Mouse (Mus musculus): ENCODE data around the gene Dock9. TPM values are rescaled to one million over a fixed set of nuclear protein-coding genes. Genes with fewer than 3 reads are reported as not detected.

Dock9 gene
- total and polyA plus RNA-seq, 3 experiments, result 9.3 to 12.2 (median 10.3) TPM

GRCm38 (mm10) chr14:121605260-121605659 is 192.4 kb downstream of the Dock9 start:
- H3K4me1 ChIP-seq (ENCODE audit: control insufficient read depth in 1 of 2, insufficient read depth in 2 of 2), result peaks cover 0 to 34% of the 10 kb centered on the region in 2 experiments; a peak in 2 of 4 replicates
- H3K27ac ChIP-seq (ENCODE audit: insufficient read depth, low read depth), result no peak overlapping the region
- H3K4me3 ChIP-seq (replicated peaks in 1 of 3; ENCODE audit: low read depth in 2 of 3, low read length in 2 of 3, poor library complexity in 1 of 3), result no peak overlapping the region
- TF ChIP-seq IRF4 (IDR thresholded peaks at IDR 0.05; ENCODE audit: low read depth, low read length), result no peak
- no peak for TF ChIP-seq UBTF (IDR thresholded peaks at IDR 0.05; ENCODE audit: low read depth, low read length)
- TF ChIP-seq ZNF384 (IDR thresholded peaks at IDR 0.05; ENCODE audit: low read depth, low read length), result no peak
- in situ Hi-C loops (cut with MboI; ENCODE audit: low pct_ligation_motif_present, low pct_unique_long_range_greater_than_20kb, low sequenced_read_pairs), result loop anchor here (5.0 kb wide), 1 partner anchor 137 kb away; no protein-coding TSS in a partner anchor
- dilution Hi-C loops (cut with MboI; ENCODE audit: extremely low pct_ligation_motif_present, extremely low pct_unique_long_range_greater_than_20kb, low sequenced_read_pairs), result no loop called here
- peaks cover 11 to 57% of the 10 kb centered on the region in 2 experiments for H3K36me3 ChIP-seq (replicated peaks in 1 of 2; ENCODE audit: control insufficient read depth in 1 of 2, insufficient read depth in 1 of 2, low read length in 1 of 2)
- no peaks in the 10 kb centered on the region for H3K9me3 ChIP-seq (replicated peaks; ENCODE audit: low read length)
- H3K9ac ChIP-seq (ENCODE audit: insufficient read depth, low read depth), result no peak overlapping the region
- H3K79me2 ChIP-seq (replicated peaks; ENCODE audit: control insufficient read depth, extremely low read depth, insufficient read depth, poor library complexity, severe bottlenecking), result no peaks in the 10 kb centered on the region
- no peak for DNase-seq (ENCODE audit: extremely low read depth)
- no peaks in the 10 kb centered on the region for H3K27me3 ChIP-seq (replicated peaks)
- H3K4me2 ChIP-seq (ENCODE audit: insufficient read depth, low read depth, poor library complexity, severe bottlenecking), result no peak overlapping the region

GRCm38 (mm10) chr14:121604565-121604964 is 193.1 kb downstream of the Dock9 start:
- DNase-seq (ENCODE audit: extremely low read depth), result no peak
- TF ChIP-seq NELFE (IDR thresholded peaks at IDR 0.05; ENCODE audit: low read depth, low read length) (no peak), ZKSCAN1 (IDR thresholded peaks at IDR 0.05; ENCODE audit: borderline replicate concordance, low read depth, low read length) (no peak), TCF12 (IDR thresholded peaks at IDR 0.05; ENCODE audit: low read depth, low read length) (no peak), POLR2A (IDR thresholded peaks at IDR 0.05; ENCODE audit: low read depth, low read length) (no peak), USF2 (conservative IDR thresholded peaks at IDR 0.05; ENCODE audit: low read depth, low read length) (no peak), EP300 (IDR thresholded peaks at IDR 0.05; ENCODE audit: low read length) (no peak), CHD2 (IDR thresholded peaks at IDR 0.05; ENCODE audit: low read length) (no peak), HCFC1 (IDR thresholded peaks at IDR 0.05; ENCODE audit: low read depth, low read length) (no peak), PAX5 (IDR thresholded peaks at IDR 0.05; ENCODE audit: low read length) (no peak)
- Histone ChIP-seq H3K79me2 (replicated peaks; ENCODE audit: control insufficient read depth, extremely low read depth, insufficient read depth, poor library complexity, severe bottlenecking) (no peaks in the 10 kb centered on the region), H3K9me3 (replicated peaks; ENCODE audit: low read length) (peaks cover 2% of the 10 kb centered on the region), H3K4me3 (replicated peaks in 1 of 3; ENCODE audit: low read depth in 2 of 3, low read length in 2 of 3, poor library complexity in 1 of 3) (no peak overlapping the region), H3K4me1 (ENCODE audit: control insufficient read depth in 1 of 2, insufficient read depth in 2 of 2) (peaks cover 0 to 37% of the 10 kb centered on the region in 2 experiments; a peak in 2 of 4 replicates), H3K36me3 (replicated peaks in 1 of 2; ENCODE audit: control insufficient read depth in 1 of 2, insufficient read depth in 1 of 2, low read length in 1 of 2) (peaks cover 8 to 53% of the 10 kb centered on the region in 2 experiments), H3K27me3 (replicated peaks) (no peaks in the 10 kb centered on the region), H3K9ac (ENCODE audit: insufficient read depth, low read depth) (no peak overlapping the region), H3K27ac (ENCODE audit: insufficient read depth, low read depth) (no peak overlapping the region), H3K4me2 (ENCODE audit: insufficient read depth, low read depth, poor library complexity, severe bottlenecking) (no peak overlapping the region)
- dilution Hi-C loops (cut with MboI; ENCODE audit: extremely low pct_ligation_motif_present, extremely low pct_unique_long_range_greater_than_20kb, low sequenced_read_pairs) (no loop called here), in situ Hi-C loops (cut with MboI; ENCODE audit: low pct_ligation_motif_present, low pct_unique_long_range_greater_than_20kb, low sequenced_read_pairs) (no loop called here)

- peaks cover 11 to 55% of the 10 kb centered on the region in 2 experiments for H3K36me3 ChIP-seq (replicated peaks in 1 of 2; ENCODE audit: control insufficient read depth in 1 of 2, insufficient read depth in 1 of 2, low read length in 1 of 2)
- H3K4me1 ChIP-seq (ENCODE audit: control insufficient read depth in 1 of 2, insufficient read depth in 2 of 2), result peaks cover 2 to 55% of the 10 kb centered on the region in 2 experiments; a peak in 3 of 4 replicates
- DNase-seq (ENCODE audit: extremely low read depth), result no peak
- H3K27ac ChIP-seq (ENCODE audit: insufficient read depth, low read depth), result no peak overlapping the region
- peaks cover 2% of the 10 kb centered on the region for H3K9me3 ChIP-seq (replicated peaks; ENCODE audit: low read length)
- H3K4me2 ChIP-seq (ENCODE audit: insufficient read depth, low read depth, poor library complexity, severe bottlenecking), result no peak overlapping the region
- H3K9ac ChIP-seq (ENCODE audit: insufficient read depth, low read depth), result no peak overlapping the region
- H3K79me2 ChIP-seq (replicated peaks; ENCODE audit: control insufficient read depth, extremely low read depth, insufficient read depth, poor library complexity, severe bottlenecking), result no peaks in the 10 kb centered on the region
- no peak overlapping the region for H3K4me3 ChIP-seq (replicated peaks in 1 of 3; ENCODE audit: low read depth in 2 of 3, low read length in 2 of 3, poor library complexity in 1 of 3)
- no peaks in the 10 kb centered on the region for H3K27me3 ChIP-seq (replicated peaks)
- dilution Hi-C loops (cut with MboI; ENCODE audit: extremely low pct_ligation_motif_present, extremely low pct_unique_long_range_greater_than_20kb, low sequenced_read_pairs) (no loop called here), in situ Hi-C loops (cut with MboI; ENCODE audit: low pct_ligation_motif_present, low pct_unique_long_range_greater_than_20kb, low sequenced_read_pairs) (no loop called here)
- TF ChIP-seq POLR2A (IDR thresholded peaks at IDR 0.05; ENCODE audit: low read depth, low read length) (no peak), E2F4 (IDR thresholded peaks at IDR 0.05; ENCODE audit: insufficient replicate concordance, low read depth, low read length) (no peak), NELFE (IDR thresholded peaks at IDR 0.05; ENCODE audit: low read depth, low read length) (no peak), CHD2 (IDR thresholded peaks at IDR 0.05; ENCODE audit: low read length) (no peak), HCFC1 (IDR thresholded peaks at IDR 0.05; ENCODE audit: low read depth, low read length) (no peak), ZKSCAN1 (IDR thresholded peaks at IDR 0.05; ENCODE audit: borderline replicate concordance, low read depth, low read length) (no peak), UBTF (IDR thresholded peaks at IDR 0.05; ENCODE audit: low read depth, low read length) (no peak), USF1 (IDR thresholded peaks at IDR 0.05; ENCODE audit: low read depth, low read length) (no peak), CTCF (conservative IDR thresholded peaks at IDR 0.05 in 1 of 2, IDR thresholded peaks at IDR 0.05 in 1 of 2; ENCODE audit: low read depth in 2 of 2, low read length in 2 of 2) (no peak), MAX (IDR thresholded peaks at IDR 0.05; ENCODE audit: low read length) (no peak), PAX5 (IDR thresholded peaks at IDR 0.05; ENCODE audit: low read length) (no peak), JUN (IDR thresholded peaks at IDR 0.05; ENCODE audit: insufficient read depth, low read depth, low read length) (no peak), ZMIZ1 (IDR thresholded peaks at IDR 0.05; ENCODE audit: low read depth, low read length) (no peak), SMC3 (IDR thresholded peaks at IDR 0.05; ENCODE audit: low read depth, low read length) (no peak), MEF2A (IDR thresholded peaks at IDR 0.05; ENCODE audit: borderline replicate concordance, low read depth, low read length) (no peak), NRF1 (IDR thresholded peaks at IDR 0.05; ENCODE audit: low read depth, low read length) (no peak), RAD21 (IDR thresholded peaks at IDR 0.05; ENCODE audit: low read depth, low read length) (no peak), JUND (conservative IDR thresholded peaks at IDR 0.05; ENCODE audit: low read depth, low read length) (no peak), RCOR1 (conservative IDR thresholded peaks at IDR 0.05; ENCODE audit: low read depth, low read length) (no peak)
Observed at GRCm38 (mm10) chr14:121602610-121603009, 195.0 kb downstream of the Dock9 start.

Data from CH12.LX (cell line).